Mouse (Mus musculus): ENCODE measurements around the gene Nckipsd. TPM values are rescaled to one million over a fixed set of nuclear protein-coding genes. Genes with fewer than 3 reads are reported as not detected.

Nckipsd gene
- polyA plus RNA-seq (2012; ENCODE audit: insufficient read depth, insufficient read length, missing spikeins): 25.6 and 29.0 TPM in 2 replicates

DNA sequence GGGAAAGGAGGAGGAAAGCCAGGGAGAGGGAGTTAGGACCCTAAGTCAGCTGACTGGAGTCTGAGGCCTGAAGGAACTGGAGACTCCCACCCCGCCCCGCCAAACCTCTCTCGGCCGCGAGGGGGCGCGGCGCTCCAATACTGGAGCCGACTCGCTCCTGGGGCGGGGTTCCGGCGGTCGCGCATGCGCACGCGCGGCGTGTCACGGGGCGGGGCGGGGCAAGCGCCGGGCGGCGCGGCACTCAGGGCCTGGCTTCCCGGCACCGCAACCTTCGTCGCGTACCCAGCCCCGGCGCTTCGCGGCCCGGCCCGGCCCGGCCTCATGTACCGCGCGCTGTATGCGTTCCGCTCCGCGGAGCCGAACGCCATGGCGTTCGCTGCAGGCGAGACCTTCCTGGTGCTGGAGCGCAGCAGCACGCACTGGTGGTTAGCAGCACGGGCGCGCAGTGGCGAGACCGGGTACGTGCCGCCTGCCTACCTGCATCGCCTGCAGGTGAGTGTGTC is at the start of gene Nckipsd:
Gene Nckipsd (plus strand): TSS at position 206 of the 503 bp plus-strand sequence.
- H3K27ac ChIP-seq (ENCODE audit: insufficient read depth, low read depth, low read length): peak within 1 kb of the TSS; percentile 84
- H3K4me1 ChIP-seq (ENCODE audit: control insufficient read depth, insufficient read depth, low read length): peaks cover 14% of the 10 kb centered on the region
- H3K4me3 ChIP-seq (ENCODE audit: insufficient read depth, low read length): peak within 1 kb of the TSS; percentile 95
- TF ChIP-seq POLR2A (IDR thresholded peaks at IDR 0.05; ENCODE audit: borderline replicate concordance, low read depth, low read length): no peak
- peak; percentile 58 for TF ChIP-seq CTCF (IDR thresholded peaks at IDR 0.05; ENCODE audit: low read depth, low read length)

DNA sequence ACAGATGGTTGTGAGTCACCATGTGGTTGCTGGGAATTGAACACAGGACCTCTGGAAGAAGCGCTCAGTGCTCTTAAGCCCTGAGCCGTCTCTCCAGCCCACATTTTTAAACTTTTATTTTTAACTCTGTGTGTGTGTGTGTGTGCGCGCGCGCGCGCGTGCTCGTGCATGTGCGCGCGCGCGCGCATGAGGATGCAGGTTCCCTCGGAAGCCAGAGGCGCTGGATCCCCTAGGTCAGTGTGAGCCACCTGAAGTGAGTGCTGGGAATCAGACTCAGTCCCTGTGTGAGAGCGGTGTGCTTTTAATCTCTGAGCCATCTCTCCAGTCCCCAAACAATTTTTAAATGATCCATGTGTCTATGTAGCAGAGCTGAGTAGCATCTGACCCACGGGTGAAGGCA is 49.0 kb upstream of the Nckipsd start:
- Histone ChIP-seq H3K27ac (ENCODE audit: insufficient read depth, low read depth, low read length) (no peak overlapping the region), H3K4me1 (ENCODE audit: control insufficient read depth, insufficient read depth, low read length) (peaks cover 7% of the 10 kb centered on the region; the same call in 1 of the 2 replicates), H3K4me3 (ENCODE audit: insufficient read depth, low read length) (no peak overlapping the region)
- TF ChIP-seq POLR2A (IDR thresholded peaks at IDR 0.05; ENCODE audit: borderline replicate concordance, low read depth, low read length) (no peak), CTCF (IDR thresholded peaks at IDR 0.05; ENCODE audit: low read depth, low read length) (no peak)

DNA sequence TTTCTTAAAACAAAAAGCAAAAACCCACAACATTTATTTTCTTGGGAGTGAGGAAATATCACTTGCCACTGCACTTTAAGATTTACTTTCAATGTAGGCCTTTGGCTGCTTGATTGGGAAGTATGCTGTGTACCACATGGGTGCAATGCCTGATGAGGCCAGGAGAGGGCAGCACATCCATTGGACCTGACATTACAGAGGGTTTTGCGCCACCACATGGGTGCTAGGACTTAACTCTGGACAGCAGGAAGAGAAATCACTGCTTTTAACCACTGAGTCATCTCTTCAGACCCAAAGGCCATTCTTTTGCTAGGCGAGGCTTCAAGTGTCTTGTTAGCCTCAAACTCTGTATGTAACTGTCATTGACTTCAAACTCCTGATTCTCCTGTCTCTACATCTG is 48.4 kb upstream of the Nckipsd start:
- Histone ChIP-seq H3K4me3 (ENCODE audit: insufficient read depth, low read length) (no peak overlapping the region), H3K4me1 (ENCODE audit: control insufficient read depth, insufficient read depth, low read length) (peaks cover 7% of the 10 kb centered on the region), H3K27ac (ENCODE audit: insufficient read depth, low read depth, low read length) (no peak overlapping the region)
- TF ChIP-seq POLR2A (IDR thresholded peaks at IDR 0.05; ENCODE audit: borderline replicate concordance, low read depth, low read length) (no peak), CTCF (IDR thresholded peaks at IDR 0.05; ENCODE audit: low read depth, low read length) (peak; percentile 56)

DNA sequence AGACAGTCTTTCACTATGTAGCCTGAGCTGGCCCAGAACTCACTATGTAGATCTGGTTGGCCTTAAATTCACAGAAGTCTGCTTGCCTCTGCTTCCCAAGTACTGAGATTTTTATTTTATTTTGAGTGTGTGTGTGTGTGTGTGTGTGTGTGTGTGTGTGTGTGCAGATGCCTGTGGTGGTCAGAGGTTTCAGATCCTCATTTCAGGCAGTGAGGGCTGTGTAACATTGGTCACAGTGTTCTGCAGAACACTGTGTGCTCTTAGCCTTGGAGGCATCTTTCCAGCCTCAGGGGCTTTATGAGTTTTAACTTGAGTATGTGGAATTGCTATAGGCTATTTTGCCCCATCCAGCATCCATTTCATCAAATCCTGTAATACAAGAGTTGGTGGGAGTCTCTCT is 46.6 kb upstream of the Nckipsd start:
- Histone ChIP-seq H3K4me3 (ENCODE audit: insufficient read depth, low read length) (no peak overlapping the region), H3K27ac (ENCODE audit: insufficient read depth, low read depth, low read length) (no peak overlapping the region), H3K4me1 (ENCODE audit: control insufficient read depth, insufficient read depth, low read length) (peaks cover 7% of the 10 kb centered on the region)
- TF ChIP-seq CTCF (IDR thresholded peaks at IDR 0.05; ENCODE audit: low read depth, low read length) (no peak), POLR2A (IDR thresholded peaks at IDR 0.05; ENCODE audit: borderline replicate concordance, low read depth, low read length) (no peak)

DNA sequence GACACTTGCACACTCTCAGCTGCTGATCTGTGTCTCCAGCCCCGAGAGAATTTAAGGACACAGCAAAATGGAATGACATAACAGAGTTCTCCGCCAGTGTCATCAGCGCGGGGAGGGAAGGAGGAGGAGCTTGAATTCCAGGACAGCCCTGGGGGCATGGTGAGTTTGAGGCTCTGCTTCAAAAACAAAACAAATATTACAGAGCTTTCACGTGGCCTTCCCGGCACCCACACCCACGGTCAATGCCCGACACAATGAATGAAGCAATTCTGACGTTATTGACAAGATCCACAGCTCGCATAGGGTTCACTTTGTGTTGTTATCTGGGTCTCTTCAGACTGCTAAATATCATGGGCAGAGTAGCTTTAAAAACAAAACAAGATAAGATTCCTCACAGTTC is 43.2 kb upstream of the Nckipsd start:
- H3K4me1 ChIP-seq (ENCODE audit: control insufficient read depth, insufficient read depth, low read length): peaks cover 7% of the 10 kb centered on the region
- TF ChIP-seq POLR2A (IDR thresholded peaks at IDR 0.05; ENCODE audit: borderline replicate concordance, low read depth, low read length): no peak
- TF ChIP-seq CTCF (IDR thresholded peaks at IDR 0.05; ENCODE audit: low read depth, low read length): no peak
- no peak overlapping the region for H3K27ac ChIP-seq (ENCODE audit: insufficient read depth, low read depth, low read length)
- no peak overlapping the region for H3K4me3 ChIP-seq (ENCODE audit: insufficient read depth, low read length)

DNA sequence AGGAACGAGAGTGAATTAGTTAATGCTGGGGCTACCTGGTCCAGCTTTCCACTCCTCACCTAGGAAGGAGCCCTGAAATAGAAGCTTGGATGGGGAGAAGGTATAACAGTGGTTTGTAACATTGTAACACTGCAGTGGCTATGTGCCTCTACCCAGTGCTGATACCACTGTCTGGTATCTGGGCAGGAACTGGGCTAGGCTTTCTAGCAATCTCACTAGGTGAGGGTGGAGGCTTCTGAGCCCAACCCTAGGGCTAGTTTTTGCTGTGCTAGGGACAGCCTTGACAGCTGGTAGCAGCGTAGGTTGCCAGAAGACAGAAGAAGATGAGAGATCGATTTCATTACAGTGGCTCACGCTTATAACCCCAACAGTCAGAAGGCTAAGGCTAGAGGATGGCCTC is 31.6 kb upstream of the Nckipsd start:
- H3K27ac ChIP-seq (ENCODE audit: insufficient read depth, low read depth, low read length): no peak overlapping the region
- no peak overlapping the region for H3K4me3 ChIP-seq (ENCODE audit: insufficient read depth, low read length)
- no peaks in the 10 kb centered on the region for H3K4me1 ChIP-seq (ENCODE audit: control insufficient read depth, insufficient read depth, low read length)
- no peak for TF ChIP-seq CTCF (IDR thresholded peaks at IDR 0.05; ENCODE audit: low read depth, low read length)
- no peak for TF ChIP-seq POLR2A (IDR thresholded peaks at IDR 0.05; ENCODE audit: borderline replicate concordance, low read depth, low read length)

DNA sequence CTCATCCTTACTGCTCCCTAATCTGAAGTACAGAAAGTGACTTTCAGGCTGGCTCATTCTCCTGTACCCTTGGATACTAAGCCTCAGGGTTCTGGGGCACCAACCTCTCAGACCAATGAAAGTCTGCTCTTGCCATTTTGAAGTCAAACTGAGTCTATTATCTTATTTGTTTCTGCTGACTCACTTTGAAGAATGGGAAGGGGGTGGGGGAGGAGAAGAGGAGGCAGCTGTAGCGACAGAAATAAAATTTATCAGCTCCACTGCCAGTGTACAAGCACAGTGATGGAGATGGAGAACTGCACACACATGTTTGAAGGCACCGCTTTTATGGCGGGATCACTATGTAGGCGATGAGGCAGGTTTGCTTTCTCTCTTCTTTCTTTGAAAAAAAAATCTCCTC is 30.9 kb upstream of the Nckipsd start:
- Histone ChIP-seq H3K27ac (ENCODE audit: insufficient read depth, low read depth, low read length) (no peak overlapping the region), H3K4me3 (ENCODE audit: insufficient read depth, low read length) (no peak overlapping the region), H3K4me1 (ENCODE audit: control insufficient read depth, insufficient read depth, low read length) (no peaks in the 10 kb centered on the region)
- TF ChIP-seq CTCF (IDR thresholded peaks at IDR 0.05; ENCODE audit: low read depth, low read length): no peak
- no peak for TF ChIP-seq POLR2A (IDR thresholded peaks at IDR 0.05; ENCODE audit: borderline replicate concordance, low read depth, low read length)

DNA sequence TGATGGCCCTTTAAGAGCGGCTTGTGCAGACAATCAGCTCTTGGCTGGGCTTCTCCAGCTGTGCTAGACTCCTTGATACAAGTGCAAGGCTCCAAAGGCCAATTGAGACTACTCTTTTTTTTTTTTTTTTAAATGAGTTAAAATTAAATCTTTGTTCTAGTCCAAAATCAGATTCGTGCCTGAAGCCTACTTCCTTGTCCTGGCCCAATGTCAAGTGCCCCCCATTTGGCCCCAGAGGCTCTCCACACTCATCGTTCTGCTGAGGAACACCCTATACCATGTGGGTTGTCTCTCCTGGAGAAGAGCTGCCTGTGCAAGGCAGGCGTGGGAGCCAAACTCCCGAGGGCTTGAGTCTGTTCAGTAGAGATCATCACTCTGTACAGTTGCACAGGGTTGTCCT is 27.2 kb upstream of the Nckipsd start:
- TF ChIP-seq POLR2A (IDR thresholded peaks at IDR 0.05; ENCODE audit: borderline replicate concordance, low read depth, low read length): no peak
- TF ChIP-seq CTCF (IDR thresholded peaks at IDR 0.05; ENCODE audit: low read depth, low read length): no peak
- H3K4me1 ChIP-seq (ENCODE audit: control insufficient read depth, insufficient read depth, low read length): peaks cover 9% of the 10 kb centered on the region
- H3K27ac ChIP-seq (ENCODE audit: insufficient read depth, low read depth, low read length): no peak overlapping the region

DNA sequence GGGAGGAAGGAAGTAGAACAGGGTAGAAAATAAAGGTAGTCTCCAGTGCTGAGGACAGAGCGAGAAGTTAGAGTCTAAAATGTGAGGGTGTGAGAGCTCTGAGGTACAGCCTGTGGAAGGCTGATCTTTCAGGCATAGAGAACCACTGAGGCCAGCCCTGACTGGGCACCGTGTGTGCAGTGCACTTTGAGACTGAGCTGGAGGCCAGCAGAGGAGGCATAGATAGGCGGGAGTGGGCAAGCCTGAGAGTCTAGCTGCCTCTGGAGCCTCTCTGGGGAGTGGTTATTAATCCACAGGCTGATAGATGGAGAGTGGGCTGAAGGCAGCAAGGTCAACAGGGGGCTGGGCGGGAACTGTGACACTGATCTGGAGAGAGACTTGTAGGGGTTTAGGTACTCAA is 26.3 kb upstream of the Nckipsd start:
- Histone ChIP-seq H3K4me3 (ENCODE audit: insufficient read depth, low read length) (no peak overlapping the region), H3K27ac (ENCODE audit: insufficient read depth, low read depth, low read length) (no peak overlapping the region), H3K4me1 (ENCODE audit: control insufficient read depth, insufficient read depth, low read length) (peaks cover 14% of the 10 kb centered on the region)
- TF ChIP-seq POLR2A (IDR thresholded peaks at IDR 0.05; ENCODE audit: borderline replicate concordance, low read depth, low read length) (no peak), CTCF (IDR thresholded peaks at IDR 0.05; ENCODE audit: low read depth, low read length) (no peak)

More for the DNA sequence above, 27.2 kb upstream of the Nckipsd start:
- H3K4me3 ChIP-seq (ENCODE audit: insufficient read depth, low read length): no peak overlapping the region

DNA sequence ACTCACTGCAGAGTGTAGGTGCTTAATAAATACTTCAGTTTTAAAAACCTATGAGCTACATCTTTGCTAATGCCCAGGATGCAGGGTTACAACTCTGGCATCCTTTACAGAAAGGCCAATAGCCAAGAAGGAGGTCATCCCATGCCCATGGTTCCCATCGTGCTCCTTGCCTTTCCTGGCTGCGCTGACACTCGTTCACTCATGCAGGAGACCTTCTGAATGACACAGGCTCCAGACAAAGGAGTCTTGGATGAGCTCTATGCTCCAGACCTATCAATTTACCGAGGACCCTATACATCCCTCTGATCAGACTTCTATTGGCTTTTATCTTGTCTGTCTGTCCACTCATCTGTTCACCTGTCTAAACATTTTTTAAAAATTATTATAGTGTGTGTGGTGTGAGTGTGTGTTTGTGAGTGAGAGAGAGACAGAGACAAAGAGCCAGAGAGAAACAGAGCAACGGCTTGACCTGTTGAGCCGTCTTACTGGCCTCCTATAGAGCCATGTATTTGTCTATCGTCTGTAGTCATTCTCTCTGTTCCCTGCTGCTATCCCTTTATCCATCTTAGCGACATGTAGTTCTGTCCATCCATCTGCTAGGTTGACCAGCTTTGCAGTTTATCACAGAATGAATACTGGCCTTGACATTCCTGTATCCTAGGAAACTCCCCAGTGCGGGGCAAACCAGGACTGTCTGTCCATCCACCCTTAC is 25.2 kb upstream of the Nckipsd start:
- Histone ChIP-seq H3K27ac (ENCODE audit: insufficient read depth, low read depth, low read length) (no peak overlapping the region), H3K4me3 (ENCODE audit: insufficient read depth, low read length) (peak overlapping the region; percentile 97), H3K4me1 (ENCODE audit: control insufficient read depth, insufficient read depth, low read length) (peaks cover 14% of the 10 kb centered on the region)
- no peak for TF ChIP-seq POLR2A (IDR thresholded peaks at IDR 0.05; ENCODE audit: borderline replicate concordance, low read depth, low read length)
- no peak for TF ChIP-seq CTCF (IDR thresholded peaks at IDR 0.05; ENCODE audit: low read depth, low read length)

All from bone marrow macrophage, adult 2 months (primary cell).